Mouse (Mus musculus) megakaryocyte, embryonic 14.5 days (primary cell): ENCODE results near the gene Gna13.

Source experiments
- FLI1 ChIP-seq: IDR thresholded peaks from 2 replicates; pipeline ENCODE4 v1.6.1; 2012; ENCODE audit warnings: low read length, inconsistent platforms, mixed read lengths
- GATA1 ChIP-seq: IDR thresholded peaks from 3 replicates; pipeline ENCODE4 v1.6.1; 2012; ENCODE audit warnings: mixed read lengths, low read length, inconsistent platforms, borderline replicate concordance

- TF ChIP-seq GATA1 (no peak), FLI1 (no peak)
Measured at GRCm38 (mm10) chr11:109329331-109329730, 33.3 kb upstream of the Gna13 start.
